8 mouse cellular contexts compared by ENCODE assay signal in genomic region chr4:139191605-139192498, GRCm38 (mm10). TPM values are rescaled to one million over a fixed set of nuclear protein-coding genes. Genes with fewer than 3 reads are reported as not detected.
A peak's percentile ranks its signal among the peaks of the same experiment; 100 is the strongest.
DNase-seq lines count a peak whose midpoint lies in the region; ATAC-seq and TF ChIP-seq lines count a peak whose summit lies in the region.

No protein-coding gene starts in this region.

- H3K9ac ChIP-seq in heart, embryonic 11.5 days (ENCODE audit: low read depth, low read length), result peak overlapping the region; percentile 79
- H3K9ac ChIP-seq in forebrain, postnatal 0 days, result peak overlapping the region; percentile 87

- peak overlapping the region; percentile 88 for H3K27ac ChIP-seq in heart, embryonic 11.5 days (ENCODE audit: low read depth, low read length)
- peak overlapping the region; percentile 90 for H3K27ac ChIP-seq in forebrain, postnatal 0 days (ENCODE audit: low read depth, low read length)

- peak overlapping the region; percentile 84 for H3K4me3 ChIP-seq in heart, embryonic 11.5 days (ENCODE audit: low read depth, low read length)
- peak overlapping the region; percentile 93 for H3K4me3 ChIP-seq in forebrain, postnatal 0 days (ENCODE audit: low read depth, low read length)

- peak overlapping the region; percentile 73 for H3K4me2 ChIP-seq in heart, embryonic 11.5 days
- peak overlapping the region; percentile 95 for H3K4me2 ChIP-seq in forebrain, postnatal 0 days (ENCODE audit: low read depth)

- 0 out of 2 replicates have a peak, but pooled peaks cover 2% of the 10 kb centered on the region for H3K36me3 ChIP-seq in heart, embryonic 11.5 days (ENCODE audit: control insufficient read depth, insufficient read depth, low read length)
- H3K36me3 ChIP-seq in forebrain, postnatal 0 days (ENCODE audit: insufficient read depth), result no peaks in the 10 kb centered on the region

- DNase-seq in heart, adult 18-20 months, result no peak
- no peak for DNase-seq in forebrain, postnatal 0 days
- DNase-seq in yolk sac, embryonic 10.5 days (ENCODE audit: low spot score), result no peak
- no peak for DNase-seq in kidney, adult 9 months

- ATAC-seq in heart, embryonic 11.5 days (replicated peaks; ENCODE audit: insufficient number of reproducible peaks, low FRiP score, low TSS enrichment), result no peak
- ATAC-seq in CD4-positive, CD25-positive, alpha-beta regulatory T cell, adult 4 months, result peak; percentile 0
- no peak for ATAC-seq in forebrain, postnatal 0 days
- peak; percentile 14 for ATAC-seq in megakaryocyte, adult 5-6 weeks (ENCODE audit: poor library complexity, severe bottlenecking)
- ATAC-seq in frontal cortex, adult (ENCODE audit: low TSS enrichment), result no peak; the same call in 1 of the 2 replicates

- H3K9me3 ChIP-seq in heart, embryonic 11.5 days (replicated peaks; ENCODE audit: control insufficient read depth, low read length), result no peaks in the 10 kb centered on the region
- no peaks in the 10 kb centered on the region for H3K9me3 ChIP-seq in forebrain, postnatal 0 days (ENCODE audit: low read length)

- no peak for TF ChIP-seq CTCF in forebrain, postnatal 0 days (IDR thresholded peaks at IDR 0.05; ENCODE audit: low read depth)

- H3K4me1 ChIP-seq in heart, embryonic 11.5 days (ENCODE audit: control insufficient read depth, insufficient read depth, low read length), result peaks cover 43% of the 10 kb centered on the region
- H3K4me1 ChIP-seq in forebrain, postnatal 0 days (ENCODE audit: insufficient read depth), result peaks cover 20% of the 10 kb centered on the region

- no peaks in the 10 kb centered on the region for H3K27me3 ChIP-seq in heart, embryonic 11.5 days (ENCODE audit: control insufficient read depth, insufficient read depth, low read length)
- H3K27me3 ChIP-seq in forebrain, postnatal 0 days (ENCODE audit: insufficient read depth, low read length), result no peaks in the 10 kb centered on the region

- 15% methylated on average over 19 of the region's 19 CpGs for WGBS in heart, embryonic 11.5 days (ENCODE audit: insufficient replicate concordance)
- WGBS in forebrain, postnatal 0 days, result 16% methylated on average over 19 of the region's 19 CpGs

RNA-seq across cellular contexts. Expression of gene Capzb, which starts 0.8 kb away (rescaled TPM):
- 316 and 319 TPM in 2 replicates for polyA plus RNA-seq in heart, embryonic 11.5 days (2014; fragmentation: Nextera tagmentation; extraction: Ambion mirVana)
- 100 to 1,000 TPM; 356 to 380 TPM for total RNA-seq in heart, adult 18-20 months (2021)
- polyA plus RNA-seq in CD4-positive, CD25-positive, alpha-beta regulatory T cell, adult 4 months (2017; shearing (Covaris generic)), result 100 to 1,000 TPM; 479 to 616 TPM
- 98.3 and 113 TPM in 2 replicates for total RNA-seq in forebrain, postnatal 0 days (2014; rRNA removed)
- polyA plus RNA-seq in forebrain, postnatal 0 days (2015; fragmentation: Nextera tagmentation; extraction: Ambion mirVana), result 315 and 325 TPM in 2 replicates
- 683 and 689 TPM in 2 replicates for total RNA-seq in megakaryocyte, adult 5-6 weeks (2015)
- 251 and 275 TPM in 2 replicates for total RNA-seq in megakaryocyte, adult 5-6 weeks (2017)

Comparison
In these comparisons a context has a peak if more than half of its experiments do, and no peak if none do; other contexts are left out.
1. ATAC-seq: peak in CD4-positive, CD25-positive, alpha-beta regulatory T cell, adult 4 months (single experiment) and megakaryocyte, adult 5-6 weeks (single experiment); none in heart, embryonic 11.5 days (single experiment), forebrain, postnatal 0 days (single experiment) and frontal cortex, adult (single experiment).